Mouse (Mus musculus): ENCODE results near the gene Krtcap2. TPM values are rescaled to one million over a fixed set of nuclear protein-coding genes. Genes with fewer than 3 reads are reported as not detected.
A peak's percentile ranks its signal among the peaks of the same experiment; 100 is the strongest.

Gene Krtcap2
- polyA plus RNA-seq, 1 experiment from 2014 or later: 205 TPM

DNA sequence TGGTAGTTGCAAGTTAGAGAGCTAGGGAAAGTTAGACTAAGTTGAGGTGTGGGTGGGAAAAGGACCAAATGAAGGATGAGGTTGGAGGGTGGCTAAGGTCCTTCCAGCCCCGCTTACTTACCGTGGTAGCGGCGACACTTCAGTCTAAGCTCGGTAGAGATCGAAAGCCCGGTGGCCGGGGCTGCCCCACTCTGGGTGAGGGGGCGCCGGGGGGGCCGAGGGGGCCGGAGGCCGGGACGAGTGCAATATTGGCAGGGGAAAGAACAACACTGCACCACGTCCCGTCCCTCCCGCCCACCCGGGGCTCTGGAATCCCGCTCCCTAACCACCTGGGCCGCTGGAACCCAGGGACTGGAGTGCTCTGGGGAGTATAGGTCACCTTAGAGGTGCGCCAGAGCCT lies 18.9 kb upstream of the Krtcap2 start, which contains the start of gene Mtx1:
Gene Mtx1, minus strand, starts transcription at position 189 of the 400 bp plus-strand sequence.
- peak within 1 kb of the TSS; percentile 85 for H3K9ac ChIP-seq (replicated peaks)
- ATAC-seq: no peak
- H3K4me2 ChIP-seq (replicated peaks): peak within 1 kb of the TSS; percentile 83

DNA sequence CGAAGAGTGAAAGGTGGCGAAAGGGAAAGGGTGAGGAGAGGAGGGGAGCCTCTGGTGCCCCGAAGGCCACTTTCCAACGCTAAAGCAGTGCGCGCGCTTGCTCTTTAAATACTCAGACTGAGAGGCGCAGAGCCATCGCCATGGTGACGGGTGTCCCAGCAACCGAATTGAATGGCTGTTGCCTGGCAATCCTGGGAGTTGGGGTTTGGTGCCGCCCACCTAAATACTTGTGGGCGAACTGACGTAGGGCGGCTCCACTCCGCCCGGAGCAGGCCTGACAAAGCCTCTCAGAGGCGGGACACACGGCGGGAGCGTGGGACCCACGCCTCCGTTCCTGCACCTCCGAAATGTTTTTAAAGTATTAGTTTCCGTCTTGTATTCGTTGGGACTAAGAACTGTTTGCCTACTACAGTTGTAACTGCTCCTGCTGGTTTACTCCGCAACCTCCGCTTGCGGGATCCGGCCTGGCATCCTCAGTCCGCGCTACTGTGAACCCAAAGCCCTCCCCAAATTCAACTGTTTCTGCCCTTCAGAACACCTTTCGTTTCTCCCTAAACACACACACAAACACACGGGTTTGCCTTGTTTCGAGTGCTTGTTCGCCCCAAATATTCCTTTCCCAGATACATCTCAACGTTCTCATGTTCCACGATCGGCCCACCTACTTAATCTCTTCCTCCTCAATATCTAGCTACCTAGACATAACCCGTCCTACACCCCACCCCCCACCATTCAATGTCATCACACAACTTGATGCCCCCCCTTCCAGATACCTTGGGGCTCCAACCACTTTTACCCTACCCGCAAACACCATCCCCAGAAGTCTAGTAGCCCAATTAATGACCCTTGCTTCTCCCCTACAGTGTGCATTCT lies 18.2 kb upstream of the Krtcap2 start:
- ATAC-seq: peak; percentile 79
- Histone ChIP-seq H3K27me3 (no peaks in the 10 kb centered on the region), H3K9ac (replicated peaks) (peak overlapping the region; percentile 85), H3K9me3 (no peaks in the 10 kb centered on the region), H3K36me3 (peaks cover 19% of the 10 kb centered on the region), H3K4me1 (replicated peaks) (peaks cover 69% of the 10 kb centered on the region), H3K4me2 (replicated peaks) (peak overlapping the region; percentile 83), H3K4me3 (replicated peaks) (peak overlapping the region; percentile 68), H3K27ac (peak overlapping the region; percentile 97)
- 1% methylated on average over 41 of the region's 41 CpGs for WGBS

More for the DNA sequence above, 18.9 kb upstream of the Krtcap2 start, which contains the start of gene Mtx1:
- Histone ChIP-seq H3K4me3 (replicated peaks) (peak within 1 kb of the TSS; percentile 68), H3K27ac (peak within 1 kb of the TSS; percentile 97), H3K9me3 (no peaks in the 10 kb centered on the region), H3K36me3 (peaks cover 19% of the 10 kb centered on the region), H3K4me1 (replicated peaks) (peaks cover 70% of the 10 kb centered on the region), H3K27me3 (no peaks in the 10 kb centered on the region)
- 2% methylated on average over 21 of the region's 21 CpGs for WGBS

DNA sequence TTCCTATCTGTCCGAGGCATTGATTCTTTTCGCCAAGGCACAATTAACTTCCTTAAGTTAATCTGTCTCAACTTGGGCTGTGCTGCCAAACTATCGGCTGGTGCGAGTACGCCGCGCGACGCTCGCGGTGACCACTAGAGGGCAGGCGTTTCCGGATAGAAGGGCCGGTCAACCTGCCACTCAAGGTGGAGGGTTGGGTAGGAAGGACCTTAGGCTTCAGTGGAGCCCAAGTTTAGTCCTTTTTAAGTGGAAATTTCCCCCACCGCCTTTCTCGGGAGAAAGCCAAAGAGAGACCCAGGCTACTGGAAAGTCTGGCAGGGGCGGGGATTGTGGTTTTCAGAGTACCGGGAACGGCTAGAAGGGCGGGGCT lies 17.6 kb upstream of the Krtcap2 start:
- Histone ChIP-seq H3K9ac (replicated peaks) (peak overlapping the region; percentile 46), H3K4me2 (replicated peaks) (peak overlapping the region; percentile 83), H3K36me3 (peaks cover 19% of the 10 kb centered on the region), H3K4me1 (replicated peaks) (peaks cover 62% of the 10 kb centered on the region), H3K27me3 (no peaks in the 10 kb centered on the region), H3K4me3 (replicated peaks) (peak overlapping the region; percentile 68), H3K9me3 (no peaks in the 10 kb centered on the region), H3K27ac (peak overlapping the region; percentile 97)
- under 1% methylated on average over 20 of the region's 20 CpGs for WGBS
- ATAC-seq: peak; percentile 9; the same call in 1 of the 2 replicates

GRCm38 (mm10) chr3:89228836-89229235 lies 16.9 kb upstream of the Krtcap2 start, which contains the start of gene Muc1:
Muc1 (plus strand) TSS chr3:89229057.
- H3K27ac ChIP-seq: peak within 1 kb of the TSS; percentile 97
- H3K4me1 ChIP-seq (replicated peaks): peaks cover 56% of the 10 kb centered on the region
- H3K4me2 ChIP-seq (replicated peaks): peak within 1 kb of the TSS; percentile 83
- H3K9me3 ChIP-seq: no peaks in the 10 kb centered on the region
- H3K36me3 ChIP-seq: peaks cover 19% of the 10 kb centered on the region
- WGBS: 40% methylated on average over 10 of the region's 10 CpGs
- peak within 1 kb of the TSS; percentile 68 for H3K4me3 ChIP-seq (replicated peaks)
- no peak for ATAC-seq
- H3K9ac ChIP-seq (replicated peaks): peak within 1 kb of the TSS; percentile 85
- no peaks in the 10 kb centered on the region for H3K27me3 ChIP-seq

DNA sequence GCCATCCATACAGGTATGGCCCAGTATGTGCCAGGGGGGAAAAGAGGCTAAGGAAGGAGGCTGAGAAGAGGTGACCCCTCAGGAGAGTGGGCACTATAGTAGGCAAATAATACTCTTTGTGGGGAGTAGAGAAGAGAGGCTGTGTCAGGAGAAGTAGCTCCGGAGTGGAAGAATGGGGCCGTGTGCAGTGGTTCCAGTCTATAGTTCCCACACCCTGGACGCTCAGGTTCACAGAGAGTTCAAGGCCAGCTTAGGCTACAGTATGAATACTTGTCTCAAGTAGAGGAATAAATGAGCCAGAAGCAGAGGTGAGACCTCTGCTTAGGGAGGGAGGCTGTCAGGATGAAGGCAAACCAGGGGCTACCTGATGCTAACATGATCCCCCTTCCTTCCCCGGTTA lies 16.5 kb upstream of the Krtcap2 start:
- H3K27ac ChIP-seq: no peak overlapping the region
- peaks cover 51% of the 10 kb centered on the region for H3K4me1 ChIP-seq (replicated peaks)
- ATAC-seq: no peak
- WGBS: 56% methylated on average over 4 of the region's 4 CpGs
- no peaks in the 10 kb centered on the region for H3K9me3 ChIP-seq
- no peak overlapping the region for H3K9ac ChIP-seq (replicated peaks)
- peak overlapping the region; percentile 83; the same call in 1 of the 2 replicates for H3K4me2 ChIP-seq (replicated peaks)
- no peaks in the 10 kb centered on the region for H3K27me3 ChIP-seq
- no peak overlapping the region for H3K4me3 ChIP-seq (replicated peaks)
- H3K36me3 ChIP-seq: peaks cover 19% of the 10 kb centered on the region

DNA sequence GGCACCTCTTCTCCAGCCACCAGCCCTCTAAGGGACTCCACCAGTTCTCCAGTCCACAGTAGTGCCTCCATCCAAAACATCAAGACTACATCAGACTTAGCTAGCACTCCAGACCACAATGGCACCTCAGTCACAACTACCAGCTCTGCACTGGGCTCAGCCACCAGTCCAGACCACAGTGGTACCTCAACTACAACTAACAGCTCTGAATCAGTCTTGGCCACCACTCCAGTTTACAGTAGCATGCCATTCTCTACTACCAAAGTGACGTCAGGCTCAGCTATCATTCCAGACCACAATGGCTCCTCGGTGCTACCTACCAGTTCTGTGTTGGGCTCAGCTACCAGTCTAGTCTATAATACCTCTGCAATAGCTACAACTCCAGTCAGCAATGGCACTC lies 15.2 kb upstream of the Krtcap2 start:
- no peak for ATAC-seq
- no peak overlapping the region for H3K4me2 ChIP-seq (replicated peaks)
- WGBS: 93% methylated on average over 2 of the region's 2 CpGs
- no peak overlapping the region for H3K27ac ChIP-seq
- H3K9me3 ChIP-seq: no peaks in the 10 kb centered on the region
- H3K4me3 ChIP-seq (replicated peaks): no peak overlapping the region
- peaks cover 31% of the 10 kb centered on the region for H3K36me3 ChIP-seq
- no peak overlapping the region for H3K9ac ChIP-seq (replicated peaks)
- H3K27me3 ChIP-seq: no peaks in the 10 kb centered on the region
- peaks cover 38% of the 10 kb centered on the region for H3K4me1 ChIP-seq (replicated peaks)

DNA sequence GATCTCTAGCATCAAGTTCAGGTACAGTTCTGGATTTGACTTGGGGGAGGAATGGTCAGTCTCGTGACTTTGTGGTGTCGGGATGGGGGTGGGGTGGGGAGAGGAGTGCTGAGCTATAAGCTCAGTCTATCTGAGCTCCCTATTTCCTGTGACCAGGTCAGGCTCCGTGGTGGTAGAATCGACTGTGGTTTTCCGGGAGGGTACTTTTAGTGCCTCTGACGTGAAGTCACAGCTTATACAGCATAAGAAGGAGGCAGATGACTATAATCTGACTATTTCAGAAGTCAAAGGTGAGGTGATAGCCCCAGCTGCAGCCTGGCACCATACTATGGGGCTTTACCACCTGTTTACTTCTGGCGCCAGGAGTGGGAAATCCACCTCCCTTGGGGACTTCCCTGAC lies 14.4 kb upstream of the Krtcap2 start:
- WGBS: 80% methylated on average over 7 of the region's 7 CpGs
- H3K4me3 ChIP-seq (replicated peaks): no peak overlapping the region
- peaks cover 39% of the 10 kb centered on the region for H3K36me3 ChIP-seq
- no peaks in the 10 kb centered on the region for H3K27me3 ChIP-seq
- H3K4me1 ChIP-seq (replicated peaks): peaks cover 31% of the 10 kb centered on the region
- H3K4me2 ChIP-seq (replicated peaks): no peak overlapping the region
- ATAC-seq: no peak
- H3K27ac ChIP-seq: no peak overlapping the region
- H3K9me3 ChIP-seq: no peaks in the 10 kb centered on the region
- H3K9ac ChIP-seq (replicated peaks): no peak overlapping the region

DNA sequence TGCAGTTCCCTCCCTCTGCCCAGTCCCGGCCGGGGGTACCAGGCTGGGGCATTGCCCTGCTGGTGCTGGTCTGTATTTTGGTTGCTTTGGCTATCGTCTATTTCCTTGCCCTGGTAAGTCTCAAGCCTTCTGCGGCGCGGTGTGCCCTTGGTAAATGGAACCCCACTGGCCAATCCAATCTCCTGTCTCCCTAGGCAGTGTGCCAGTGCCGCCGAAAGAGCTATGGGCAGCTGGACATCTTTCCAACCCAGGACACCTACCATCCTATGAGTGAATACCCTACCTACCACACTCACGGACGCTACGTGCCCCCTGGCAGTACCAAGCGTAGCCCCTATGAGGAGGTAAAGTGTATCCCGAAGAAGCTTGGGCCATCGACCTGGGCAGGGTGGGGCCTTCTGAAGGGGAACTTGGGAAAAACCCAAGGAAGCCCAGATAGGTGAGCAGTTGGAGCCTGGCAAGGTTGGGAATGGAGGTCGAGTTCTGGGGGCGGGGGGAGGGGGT lies 13.9 kb upstream of the Krtcap2 start:
- peaks cover 26% of the 10 kb centered on the region for H3K4me1 ChIP-seq (replicated peaks)
- 85% methylated on average over 16 of the region's 16 CpGs for WGBS
- H3K27ac ChIP-seq: no peak overlapping the region
- H3K4me3 ChIP-seq (replicated peaks): no peak overlapping the region
- no peak overlapping the region for H3K4me2 ChIP-seq (replicated peaks)
- peaks cover 44% of the 10 kb centered on the region for H3K36me3 ChIP-seq
- no peaks in the 10 kb centered on the region for H3K9me3 ChIP-seq
- H3K9ac ChIP-seq (replicated peaks): no peak overlapping the region
- H3K27me3 ChIP-seq: no peaks in the 10 kb centered on the region
- ATAC-seq: no peak

- WGBS: 74% methylated on average over 6 of the region's 6 CpGs
- no peaks in the 10 kb centered on the region for H3K9me3 ChIP-seq
- peaks cover 51% of the 10 kb centered on the region for H3K36me3 ChIP-seq
- H3K4me1 ChIP-seq (replicated peaks): peaks cover 18% of the 10 kb centered on the region
- no peak overlapping the region for H3K27ac ChIP-seq
- H3K27me3 ChIP-seq: no peaks in the 10 kb centered on the region
- ATAC-seq: no peak
- H3K4me2 ChIP-seq (replicated peaks): no peak overlapping the region
- H3K4me3 ChIP-seq (replicated peaks): no peak overlapping the region
- H3K9ac ChIP-seq (replicated peaks): no peak overlapping the region
Observed at GRCm38 (mm10) chr3:89232614-89233013, 13.2 kb upstream of the Krtcap2 start.

DNA sequence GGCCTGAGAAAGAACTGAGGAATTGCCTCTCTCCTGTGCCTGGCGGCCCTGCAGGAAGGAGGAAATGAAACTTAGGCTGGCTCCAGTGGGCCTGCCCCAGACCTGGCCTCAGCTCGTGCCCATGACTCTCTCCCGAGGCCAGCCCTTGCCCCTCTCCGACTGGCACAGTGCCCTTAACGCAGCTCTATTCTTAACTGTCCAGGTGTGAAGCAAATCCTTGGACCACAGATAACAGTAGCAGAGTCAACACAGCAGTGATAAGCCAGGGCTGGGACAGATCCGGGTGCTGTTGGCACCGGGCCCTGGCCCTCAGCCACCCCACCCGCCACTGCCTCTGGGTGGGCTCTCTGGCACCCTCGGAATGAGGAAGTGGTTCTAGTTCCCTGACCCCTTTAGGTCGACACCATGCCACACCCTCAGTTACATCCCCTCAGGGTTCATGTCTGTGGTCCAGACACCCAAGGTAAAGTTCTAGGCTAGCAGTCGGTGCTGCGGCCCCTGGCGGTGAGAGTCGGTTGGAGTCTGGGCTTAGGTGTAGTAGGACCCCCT lies 12.1 kb upstream of the Krtcap2 start:
- 89% methylated on average over 14 of the region's 14 CpGs for WGBS
- Histone ChIP-seq H3K4me1 (replicated peaks) (peaks cover 8% of the 10 kb centered on the region), H3K4me2 (replicated peaks) (no peak overlapping the region), H3K4me3 (replicated peaks) (no peak overlapping the region), H3K9ac (replicated peaks) (no peak overlapping the region), H3K27me3 (no peaks in the 10 kb centered on the region), H3K36me3 (peaks cover 62% of the 10 kb centered on the region), H3K9me3 (no peaks in the 10 kb centered on the region), H3K27ac (no peak overlapping the region)
- ATAC-seq: no peak

GRCm38 (mm10) chr3:89236516-89236915 lies 9.2 kb upstream of the Krtcap2 start:
- ATAC-seq: no peak
- Histone ChIP-seq H3K27me3 (no peaks in the 10 kb centered on the region), H3K9ac (replicated peaks) (no peak overlapping the region), H3K36me3 (peaks cover 90% of the 10 kb centered on the region), H3K9me3 (no peaks in the 10 kb centered on the region), H3K27ac (no peak overlapping the region; the same call in 1 of the 2 replicates), H3K4me1 (replicated peaks) (no peaks in the 10 kb centered on the region), H3K4me3 (replicated peaks) (no peak overlapping the region), H3K4me2 (replicated peaks) (no peak overlapping the region)
- 95% methylated on average over 10 of the region's 10 CpGs for WGBS

GRCm38 (mm10) chr3:89237682-89238081 lies 8.1 kb upstream of the Krtcap2 start:
- WGBS: 95% methylated on average over 21 of the region's 21 CpGs
- Histone ChIP-seq H3K4me1 (replicated peaks) (peaks cover 7% of the 10 kb centered on the region), H3K27ac (no peak overlapping the region), H3K36me3 (peaks cover 98% of the 10 kb centered on the region), H3K27me3 (no peaks in the 10 kb centered on the region), H3K9ac (replicated peaks) (no peak overlapping the region), H3K4me2 (replicated peaks) (no peak overlapping the region), H3K9me3 (no peaks in the 10 kb centered on the region), H3K4me3 (replicated peaks) (no peak overlapping the region)
- no peak for ATAC-seq

Measured in midbrain, embryonic 13.5 days (tissue).